Mouse (Mus musculus) CH12.LX (cell line): ENCODE data around the gene Myo5a. TPM values are rescaled to one million over a fixed set of nuclear protein-coding genes. Genes with fewer than 3 reads are reported as not detected.
A peak's percentile ranks its signal among the peaks of the same experiment; 100 is the strongest.

Experiments
- DNase-seq: peaks from one replicate; pipeline ENCODE4 v3.0.0-alpha.2; 2013; ENCODE audit errors: extremely low read depth
- H3K27ac ChIP-seq: 2 replicates; pipeline ENCODE4 v1.5.1; 2012; ENCODE audit warnings: low read depth, mild to moderate bottlenecking, control low read depth, moderate library complexity; ENCODE audit not compliant: insufficient read depth
- H3K27me3 ChIP-seq: replicated peaks from 2 replicates; pipeline ENCODE3; 2012; ENCODE audit warnings: inconsistent platforms
- H3K36me3 ChIP-seq, 2 experiments: replicated peaks in 1 of 2; 2 replicates each; pipeline versions ENCODE3 to v1.6.1; 2012; ENCODE audit warnings: inconsistent platforms in 1 of 2, low read length in 1 of 2, mild to moderate bottlenecking in 1 of 2, mixed read lengths in 1 of 2, moderate library complexity in 1 of 2; ENCODE audit not compliant: control insufficient read depth in 1 of 2, insufficient read depth in 1 of 2
- H3K4me1 ChIP-seq, 2 experiments: 2 replicates each; pipeline ENCODE4 v1.6.1; 2012; ENCODE audit warnings: inconsistent platforms in 1 of 2, moderate library complexity in 1 of 2; ENCODE audit not compliant: insufficient read depth in 2 of 2, control insufficient read depth in 1 of 2
- H3K4me2 ChIP-seq: 2 replicates; pipeline ENCODE4 v1.6.1; 2012; ENCODE audit warnings: low read depth, mild to moderate bottlenecking, control low read depth; ENCODE audit not compliant: poor library complexity, insufficient read depth, severe bottlenecking
- H3K4me3 ChIP-seq, 3 experiments: fragments of 150-350 bp in 1 of 3; sonication (generic) in 1 of 3; replicated peaks in 1 of 3; 2 replicates each; pipeline versions ENCODE3 to v1.5.1; 2011 to 2012; ENCODE audit warnings: low read depth in 2 of 3, low read length in 2 of 3, mild to moderate bottlenecking in 2 of 3, moderate library complexity in 2 of 3, control low read depth in 1 of 3, improper control_type of control experiment in 1 of 3, inconsistent platforms in 1 of 3, mixed read lengths in 1 of 3; ENCODE audit not compliant: poor library complexity in 1 of 3
- H3K79me2 ChIP-seq: replicated peaks from 2 replicates; pipeline ENCODE4 v1.6.1; 2012; ENCODE audit warnings: mild to moderate bottlenecking, moderate library complexity; ENCODE audit not compliant: control insufficient read depth, poor library complexity, insufficient read depth, severe bottlenecking; ENCODE audit errors: extremely low read depth
- H3K9ac ChIP-seq: 2 replicates; pipeline ENCODE4 v1.6.1; 2012; ENCODE audit warnings: low read depth, mild to moderate bottlenecking, control low read depth, moderate library complexity; ENCODE audit not compliant: insufficient read depth
- H3K9me3 ChIP-seq: replicated peaks from 2 replicates; pipeline ENCODE3; 2012; ENCODE audit warnings: low read length, inconsistent platforms, mixed read lengths
- BHLHE40 ChIP-seq: IDR thresholded peaks from 2 replicates; pipeline ENCODE4 v1.6.1; 2011; ENCODE audit warnings: mild to moderate bottlenecking, low read depth, low read length, improper control_type of control experiment
- CHD1 ChIP-seq: IDR thresholded peaks from 2 replicates; pipeline ENCODE4 v1.6.1; 2012; ENCODE audit warnings: low read depth, low read length, improper control_type of control experiment, inconsistent platforms
- CHD2 ChIP-seq: IDR thresholded peaks from 2 replicates; pipeline ENCODE4 v1.6.1; 2011; ENCODE audit warnings: low read length, improper control_type of control experiment
- CTCF ChIP-seq, 2 experiments: IDR thresholded peaks in 1 of 2; conservative IDR thresholded peaks in 1 of 2; 2 replicates each; pipeline ENCODE4 v1.5.1; 2011 to 2012; ENCODE audit warnings: low read depth in 2 of 2, low read length in 2 of 2, improper control_type of control experiment in 1 of 2, inconsistent platforms in 1 of 2, mild to moderate bottlenecking in 1 of 2, moderate library complexity in 1 of 2
- ELF1 ChIP-seq: IDR thresholded peaks from 2 replicates; pipeline ENCODE4 v1.6.1; 2014; ENCODE audit warnings: low read depth, mild to moderate bottlenecking, inconsistent platforms, low read length, improper control_type of control experiment
- GABPA ChIP-seq: IDR thresholded peaks from 2 replicates; pipeline ENCODE4 v1.6.1; 2012; ENCODE audit warnings: low read depth, low read length, improper control_type of control experiment, inconsistent platforms; ENCODE audit not compliant: insufficient replicate concordance
- IRF4 ChIP-seq: IDR thresholded peaks from 2 replicates; pipeline ENCODE4 v1.6.1; 2014; ENCODE audit warnings: low read depth, mild to moderate bottlenecking, inconsistent platforms, low read length, improper control_type of control experiment
- JUN ChIP-seq: IDR thresholded peaks from 2 replicates; pipeline ENCODE4 v1.6.1; 2011; ENCODE audit warnings: low read depth, mild to moderate bottlenecking, low read length, improper control_type of control experiment, moderate library complexity; ENCODE audit not compliant: insufficient read depth
- JUND ChIP-seq: conservative IDR thresholded peaks from 2 replicates; pipeline ENCODE4 v1.6.1; 2011; ENCODE audit warnings: low read depth, low read length, improper control_type of control experiment
- MAX ChIP-seq: IDR thresholded peaks from 2 replicates; pipeline ENCODE4 v1.6.1; 2011; ENCODE audit warnings: low read length, improper control_type of control experiment
- MAZ ChIP-seq: IDR thresholded peaks from 2 replicates; pipeline ENCODE4 v1.6.1; 2012; ENCODE audit warnings: low read depth, mild to moderate bottlenecking, inconsistent platforms, low read length, improper control_type of control experiment, moderate library complexity
- MXI1 ChIP-seq: IDR thresholded peaks from 2 replicates; pipeline ENCODE4 v1.6.1; 2011; ENCODE audit warnings: mild to moderate bottlenecking, low read depth, low read length, improper control_type of control experiment
- MYC ChIP-seq: IDR thresholded peaks from 2 replicates; pipeline ENCODE4 v1.6.1; 2011; ENCODE audit warnings: low read depth, mild to moderate bottlenecking, improper control_type of control experiment, low read length
- POLR2A ChIP-seq: IDR thresholded peaks from 2 replicates; pipeline ENCODE4 v1.6.1; 2011; ENCODE audit warnings: low read depth, mild to moderate bottlenecking, improper control_type of control experiment, low read length
- SMC3 ChIP-seq: IDR thresholded peaks from 2 replicates; pipeline ENCODE4 v1.6.1; 2011; ENCODE audit warnings: low read depth, low read length, improper control_type of control experiment
- TBP ChIP-seq: conservative IDR thresholded peaks from 2 replicates; pipeline ENCODE4 v1.6.1; 2011; ENCODE audit warnings: low read depth, low read length, improper control_type of control experiment
- USF1 ChIP-seq: IDR thresholded peaks from 2 replicates; pipeline ENCODE4 v1.6.1; 2014; ENCODE audit warnings: low read depth, mild to moderate bottlenecking, inconsistent platforms, low read length, improper control_type of control experiment
- ZKSCAN1 ChIP-seq: IDR thresholded peaks from 2 replicates; pipeline ENCODE4 v1.6.1; 2012; ENCODE audit warnings: low read depth, inconsistent platforms, low read length, improper control_type of control experiment, borderline replicate concordance
- dilution Hi-C: fragments of 300-500 bp; cut with MboI; formaldehyde crosslinking; loops from 2 replicates; pipeline ENCODE4 v1.14.3; 2020; ENCODE audit warnings: low sequenced_read_pairs; ENCODE audit not compliant: extremely low pct_unique_long_range_greater_than_20kb, extremely low pct_ligation_motif_present
- in situ Hi-C: fragments of 300-500 bp; cut with MboI; formaldehyde crosslinking; loops from 3 replicates; pipeline ENCODE4 v1.14.3; 2019; ENCODE audit warnings: low sequenced_read_pairs, low pct_ligation_motif_present, low pct_unique_long_range_greater_than_20kb, mixed read lengths
- polyA plus RNA-seq: library from polyadenylated mRNA; unstranded; fragments of >175 nt; gene quantifications from 2 replicates; pipeline ENCODE4 v1.2.1, GENCODE M21; 2012; ENCODE audit warnings: low read depth; ENCODE audit not compliant: insufficient read length
- total RNA-seq, 2 experiments: library from RNA; depleted of rRNA; stranded (reverse); fragments of 300-350 nt in 1 of 2; fragments of >200 nt in 1 of 2; gene quantifications; 2 replicates each; pipeline ENCODE4 v1.2.3; 2012 to 2014

Gene Myo5a
- total and polyA plus RNA-seq, 3 experiments = 55.0 to 107 (median 66.6) TPM

- dilution Hi-C loops (no loop called here), in situ Hi-C loops (no loop called here)
- H3K27ac ChIP-seq = no peak overlapping the region
- no peaks in the 10 kb centered on the region for H3K79me2 ChIP-seq
- H3K27me3 ChIP-seq = no peaks in the 10 kb centered on the region
- H3K4me2 ChIP-seq = no peak overlapping the region
- no peak overlapping the region for H3K4me3 ChIP-seq
- DNase-seq = no peak
- no peaks in the 10 kb centered on the region for H3K36me3 ChIP-seq
- H3K9me3 ChIP-seq = peaks cover 2% of the 10 kb centered on the region
- peaks cover 3 to 9% of the 10 kb centered on the region in 2 experiments; a peak in 2 of 4 replicates for H3K4me1 ChIP-seq
- no peak for TF ChIP-seq JUN
- TF ChIP-seq MYC = no peak
- no peak for TF ChIP-seq CHD1
- TF ChIP-seq CTCF (conservative IDR thresholded peaks at IDR 0.05 in 1 of 2, IDR thresholded peaks at IDR 0.05 in 1 of 2; ENCODE audit: low read depth in 2 of 2, low read length in 2 of 2) = peak; percentile 47 to 48
- no peak for TF ChIP-seq MXI1
- TF ChIP-seq, all 38 proteins: peak for 1
- H3K9ac ChIP-seq = no peak overlapping the region
Observed at GRCm38 (mm10) chr9:75244527-75244926, 173.7 kb downstream of the Myo5a start.

- no peaks in the 10 kb centered on the region for H3K36me3 ChIP-seq
- TF ChIP-seq JUND (no peak), MYC (no peak), IRF4 (no peak), CHD1 (no peak), GABPA (no peak), POLR2A (no peak), MAZ (no peak), SMC3 (no peak), ZKSCAN1 (no peak), CTCF (conservative IDR thresholded peaks at IDR 0.05 in 1 of 2, IDR thresholded peaks at IDR 0.05 in 1 of 2; ENCODE audit: low read depth in 2 of 2, low read length in 2 of 2) (no peak), ELF1 (no peak), MAX (no peak), TBP (no peak), BHLHE40 (no peak), CHD2 (no peak), USF1 (no peak)
- no peak overlapping the region for H3K27ac ChIP-seq
- H3K9me3 ChIP-seq = no peaks in the 10 kb centered on the region
- DNase-seq = no peak
- H3K4me3 ChIP-seq = no peak overlapping the region
- H3K27me3 ChIP-seq = no peaks in the 10 kb centered on the region
- H3K79me2 ChIP-seq = no peaks in the 10 kb centered on the region
- H3K4me2 ChIP-seq = no peak overlapping the region
- H3K4me1 ChIP-seq = peaks cover 3 to 9% of the 10 kb centered on the region in 2 experiments; a peak in 2 of 4 replicates
- dilution Hi-C loops (no loop called here), in situ Hi-C loops (no loop called here)
- no peak overlapping the region for H3K9ac ChIP-seq
Observed at GRCm38 (mm10) chr9:75246080-75246930, 175.5 kb downstream of the Myo5a start.
